ENCODE assay signal across 1 mouse cellular context in genomic region chr11:82041671-82042080, GRCm38 (mm10).
TF ChIP-seq lines count a peak whose summit lies in the region.

No protein-coding gene starts in this region.

TF ChIP-seq in MEL, 35 proteins besides CTCF, POLR2A, EP300 and RAD21 (continued from another document):
- TF ChIP-seq BHLHE40 (IDR thresholded peaks at IDR 0.05; ENCODE audit: borderline replicate concordance, low read depth, low read length) (0 out of 2 replicates have a peak, but pooled peaks have one; percentile 6), E2F4 (IDR thresholded peaks at IDR 0.05; ENCODE audit: borderline replicate concordance, low read depth, low read length) (no peak), POLR2AphosphoS2 (IDR thresholded peaks at IDR 0.05; ENCODE audit: low read length) (no peak), TAL1 (IDR thresholded peaks at IDR 0.05; ENCODE audit: low read length) (peak; percentile 49), CHD2 (IDR thresholded peaks at IDR 0.05; ENCODE audit: low read length) (no peak; the same call in 1 of the 2 replicates), USF2 (IDR thresholded peaks at IDR 0.05; ENCODE audit: borderline replicate concordance in 1 of 2, insufficient read depth in 1 of 2, low read depth in 1 of 2, low read length in 2 of 2) (no peak), MEF2A (IDR thresholded peaks at IDR 0.05; ENCODE audit: extremely low read depth, insufficient replicate concordance, low read depth, low read length, poor library complexity, severe bottlenecking) (no peak), SIN3A (IDR thresholded peaks at IDR 0.05; ENCODE audit: low read length) (peak; percentile 43), MAZ (IDR thresholded peaks at IDR 0.05; ENCODE audit: low read depth, low read length) (no peak), ELF1 (IDR thresholded peaks at IDR 0.05; ENCODE audit: low read depth, low read length) (no peak), HCFC1 (IDR thresholded peaks at IDR 0.05; ENCODE audit: low read depth, low read length) (no peak), JUND (IDR thresholded peaks at IDR 0.05; ENCODE audit: low read depth, low read length) (no peak), GATA1 (IDR thresholded peaks at IDR 0.05; ENCODE audit: low read depth, low read length) (peak; percentile 92), NRF1 (IDR thresholded peaks at IDR 0.05; ENCODE audit: insufficient read depth, low read depth, low read length, poor library complexity, severe bottlenecking) (no peak), MAFK (IDR thresholded peaks at IDR 0.05; ENCODE audit: borderline replicate concordance, low read depth, low read length) (no peak), CHD1 (IDR thresholded peaks at IDR 0.05; ENCODE audit: low read depth, low read length) (no peak), TCF12 (IDR thresholded peaks at IDR 0.05; ENCODE audit: low read depth, low read length) (peak; percentile 96), ZC3H11A (IDR thresholded peaks at IDR 0.05; ENCODE audit: low read depth, low read length) (no peak), KAT2A (conservative IDR thresholded peaks at IDR 0.05; ENCODE audit: low read depth, low read length) (no peak), MAX (IDR thresholded peaks at IDR 0.05; ENCODE audit: low read length) (no peak; the same call in 1 of the 2 replicates), RCOR1 (IDR thresholded peaks at IDR 0.05; ENCODE audit: low read depth, low read length) (peak; percentile 74), MXI1 (IDR thresholded peaks at IDR 0.05; ENCODE audit: low read depth, low read length) (no peak), ZMIZ1 (IDR thresholded peaks at IDR 0.05; ENCODE audit: low read depth, low read length) (no peak), ZKSCAN1 (IDR thresholded peaks at IDR 0.05; ENCODE audit: low read depth, low read length) (no peak), POLR2AphosphoS5 (IDR thresholded peaks at IDR 0.05; ENCODE audit: borderline replicate concordance, low read depth, low read length) (no peak), GABPA (IDR thresholded peaks at IDR 0.05; ENCODE audit: low read depth, low read length) (no peak), MYB (IDR thresholded peaks at IDR 0.05; ENCODE audit: low read depth, low read length) (no peak), TBP (IDR thresholded peaks at IDR 0.05; ENCODE audit: low read depth, low read length) (no peak), MYC (IDR thresholded peaks at IDR 0.05; ENCODE audit: low read depth, low read length) (no peak)
